Mouse (Mus musculus) liver, adult 2 months (tissue): ENCODE measurements around the gene Zfp423.

ENCODE experiments used
- CTCF ChIP-seq: fragments of 200-500 bp; IDR thresholded peaks from 2 replicates; pipeline ENCODE4 v1.5.1; 2011; ENCODE audit warnings: low read depth, low read length, control low read depth
- POLR2A ChIP-seq: fragments of 200-500 bp; IDR thresholded peaks from 2 replicates; pipeline ENCODE4 v1.6.1; 2011; ENCODE audit warnings: low read length, control low read depth; ENCODE audit not compliant: insufficient read depth; ENCODE audit errors: extremely low read depth

GRCm38 (mm10) chr8:87933752-87934151 lies 25.6 kb downstream of the Zfp423 start:
- TF ChIP-seq CTCF (no peak), POLR2A (no peak)
